Mouse (Mus musculus): Measurements from ENCODE around the gene Sema5a.
"Not testable (repeated sequence)": the region's sequence is repeated elsewhere in the genome, so short reads cannot be mapped to it uniquely, and the experiment has no call there.

The Sema5a gene

DNA sequence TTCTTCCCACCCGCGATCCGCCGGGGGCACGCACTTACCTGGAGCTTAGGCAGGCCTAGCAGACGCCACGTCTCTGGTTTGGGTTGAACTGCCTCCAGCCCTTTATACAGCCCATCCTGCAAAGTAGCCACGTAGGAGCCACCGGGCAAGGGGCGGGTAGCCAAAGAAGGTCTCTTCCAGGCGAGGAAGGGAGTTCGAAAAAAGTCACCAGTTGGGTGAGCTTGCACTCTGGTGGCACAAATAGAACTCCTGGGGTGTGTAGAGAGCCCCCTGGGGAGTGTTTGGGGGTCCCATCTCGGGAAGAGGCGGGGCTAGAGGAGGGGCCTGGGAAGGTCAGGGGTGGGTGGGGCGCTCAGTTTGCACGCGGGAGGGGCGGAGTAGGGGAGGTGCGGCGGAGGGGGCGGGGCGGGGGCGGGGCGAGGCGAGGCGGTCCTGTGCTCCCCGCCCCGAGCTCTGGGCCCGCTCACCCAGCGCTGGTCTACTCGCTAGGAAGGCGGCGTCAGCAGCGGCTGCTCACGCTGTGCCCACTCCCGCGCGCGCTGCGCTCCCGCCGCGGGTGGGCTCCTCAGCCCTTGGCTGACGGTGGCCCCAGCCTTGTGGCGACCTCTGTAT lies at the start of gene Sema5a:
Gene Sema5a, plus strand, starts transcription at position 467 of the 612 bp plus-strand sequence.
- peak; percentile 41 for DNase-seq

DNA sequence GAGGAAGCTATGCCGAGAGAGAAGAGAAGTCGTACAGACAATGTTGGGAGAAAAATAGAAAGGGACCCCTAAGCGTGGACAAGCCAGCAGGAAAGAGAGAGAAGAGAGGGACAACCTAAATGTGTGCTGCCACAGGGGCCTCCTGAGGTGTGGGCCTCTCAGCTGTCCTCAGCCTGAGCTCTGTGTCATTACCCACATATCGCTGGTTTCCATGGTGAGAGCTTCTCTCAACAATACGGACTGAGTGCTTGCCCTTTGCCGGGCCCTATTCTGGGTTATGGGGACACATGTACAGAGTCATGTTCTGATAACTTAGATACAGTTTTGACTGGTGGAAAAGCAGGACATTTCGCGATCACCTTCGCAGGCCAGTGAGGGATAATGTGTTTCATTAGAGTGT lies 46.5 kb upstream of the Sema5a start:
- DNase-seq: no peak

DNA sequence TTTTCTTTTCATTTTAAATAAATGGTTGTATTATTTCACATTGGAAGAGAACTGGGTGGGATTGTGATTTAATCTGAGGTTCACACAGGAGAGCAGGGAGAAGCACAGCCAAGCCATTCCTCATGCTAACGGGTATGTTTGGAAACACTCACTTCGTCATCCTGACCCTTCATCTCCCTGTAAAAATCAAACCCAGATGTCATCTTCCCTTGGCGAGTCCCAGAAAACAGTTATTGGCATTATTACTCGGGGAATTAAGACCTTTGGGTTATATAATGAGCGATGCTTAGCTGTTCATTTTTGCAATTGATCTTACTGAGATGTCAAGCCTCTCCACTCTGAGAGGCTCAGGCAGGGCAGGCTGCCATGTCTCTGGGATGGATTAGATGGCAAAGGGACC lies 46.0 kb upstream of the Sema5a start:
- no peak for DNase-seq

DNA sequence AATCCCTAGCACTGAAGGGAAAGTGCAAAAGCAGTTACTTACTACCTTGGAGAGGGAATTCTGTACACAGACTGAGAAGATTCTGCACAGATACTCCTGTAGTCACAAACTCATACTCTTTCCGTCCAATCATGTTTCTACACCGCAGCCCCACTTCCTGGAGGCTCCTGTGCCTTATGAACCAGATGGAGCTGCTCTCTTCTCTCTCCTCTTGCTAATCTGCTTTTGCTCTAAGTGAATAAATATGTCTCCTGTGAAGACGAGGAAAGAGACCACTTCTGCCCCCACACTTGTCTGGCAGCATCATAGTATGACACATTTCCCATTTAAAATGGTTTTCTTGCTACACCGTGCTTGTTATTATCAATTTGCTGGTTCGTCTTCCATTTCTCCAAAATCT lies 41.4 kb upstream of the Sema5a start:
- DNase-seq: no peak

DNA sequence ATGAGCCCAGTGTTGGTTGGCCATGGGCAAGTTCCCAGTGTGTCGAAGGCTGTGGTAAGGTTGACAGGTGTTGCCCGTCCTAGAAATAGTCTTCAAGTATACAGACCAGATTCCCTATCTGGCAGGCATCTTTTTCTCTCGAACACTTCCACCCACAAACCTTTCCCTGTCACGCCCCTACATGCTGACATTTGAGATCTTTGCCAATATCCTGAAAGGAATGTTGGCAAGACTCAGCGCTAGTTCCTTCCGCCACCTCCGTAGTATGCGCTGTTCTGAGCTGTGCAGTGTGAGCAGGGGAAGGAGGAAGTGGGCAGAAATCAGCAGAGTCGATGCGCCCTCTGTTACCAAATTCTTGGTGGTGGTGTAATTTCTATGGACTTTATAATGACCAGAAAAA lies 39.7 kb upstream of the Sema5a start:
- DNase-seq: peak; percentile 37

DNA sequence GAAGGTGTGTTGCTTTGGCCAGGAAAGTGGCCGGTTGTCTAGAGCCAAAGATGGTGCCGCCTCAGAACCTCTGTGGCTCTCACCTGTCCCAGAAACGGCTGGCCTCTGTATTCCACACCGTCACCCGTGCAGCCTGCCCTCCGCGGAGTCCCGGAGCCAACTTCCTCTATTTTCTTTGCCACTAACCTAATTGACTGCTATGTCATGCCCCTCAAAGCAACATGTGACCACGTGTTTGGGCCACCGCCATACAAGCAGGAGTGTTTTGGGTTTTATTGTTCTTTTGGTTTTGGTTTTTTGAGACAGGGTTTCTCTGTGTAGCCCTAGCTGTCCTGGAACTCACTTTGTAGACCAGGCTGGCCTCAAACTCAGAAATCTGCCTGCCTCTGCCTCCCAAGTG lies 29.9 kb upstream of the Sema5a start:
- DNase-seq: not testable (repeated sequence)

DNA sequence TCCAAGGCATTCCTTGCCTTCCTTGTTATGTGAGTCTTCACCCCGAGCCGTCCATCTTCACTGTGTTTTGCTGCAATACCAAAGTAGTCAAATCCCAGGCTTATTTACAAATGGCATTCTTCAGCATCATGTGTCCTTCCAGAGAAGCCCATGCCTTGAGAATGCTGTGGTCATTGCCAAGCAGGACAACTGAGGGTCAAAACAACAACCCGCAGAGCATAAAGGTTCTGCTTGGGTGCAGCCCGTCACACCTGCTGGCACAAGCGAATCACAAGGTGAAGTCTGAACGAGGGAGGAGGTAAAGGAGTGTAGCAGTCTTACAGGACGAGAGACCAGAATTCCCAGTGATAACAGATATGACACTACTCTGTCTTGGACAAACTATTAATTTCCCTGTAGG lies 21.6 kb upstream of the Sema5a start:
- no peak for DNase-seq

DNA sequence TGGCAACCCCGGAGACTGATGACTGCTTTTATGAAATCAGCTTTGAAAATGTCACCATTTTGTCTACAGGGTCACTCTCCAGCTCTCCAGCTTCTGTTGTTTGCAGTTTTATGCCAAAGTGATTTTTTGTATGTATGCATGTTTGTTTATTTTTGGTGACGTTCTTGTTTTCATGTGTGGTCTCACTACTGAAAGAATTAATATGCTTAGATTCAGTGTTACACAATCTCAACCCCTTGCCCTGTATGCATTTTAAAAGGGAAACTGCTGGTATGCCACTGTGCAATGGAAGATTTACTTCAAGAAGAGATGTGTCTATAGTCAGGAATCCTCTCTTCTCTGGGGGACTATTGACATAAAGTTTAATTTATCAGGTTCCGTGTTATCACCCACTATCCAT lies 19.2 kb upstream of the Sema5a start:
- DNase-seq: no peak

DNA sequence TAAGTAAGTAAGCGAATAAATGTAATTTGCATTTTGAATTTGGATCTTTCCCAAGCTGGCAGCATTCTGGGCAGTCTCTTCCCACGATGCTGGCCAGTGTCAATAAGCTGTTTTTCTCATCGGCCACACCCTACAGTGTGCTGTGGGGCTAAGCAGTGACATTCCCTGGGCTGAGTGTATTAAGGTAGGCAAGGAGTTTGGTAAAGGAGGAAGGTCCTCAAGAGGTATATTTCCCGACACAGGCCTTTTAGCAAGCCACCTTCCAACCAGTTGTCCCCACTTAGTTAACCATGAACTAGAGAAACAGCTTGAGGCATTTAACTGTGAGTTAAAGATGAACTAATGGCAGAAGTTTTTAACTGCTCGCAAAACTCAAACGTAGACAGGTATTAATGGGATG lies 18.2 kb upstream of the Sema5a start:
- no peak for DNase-seq

DNA sequence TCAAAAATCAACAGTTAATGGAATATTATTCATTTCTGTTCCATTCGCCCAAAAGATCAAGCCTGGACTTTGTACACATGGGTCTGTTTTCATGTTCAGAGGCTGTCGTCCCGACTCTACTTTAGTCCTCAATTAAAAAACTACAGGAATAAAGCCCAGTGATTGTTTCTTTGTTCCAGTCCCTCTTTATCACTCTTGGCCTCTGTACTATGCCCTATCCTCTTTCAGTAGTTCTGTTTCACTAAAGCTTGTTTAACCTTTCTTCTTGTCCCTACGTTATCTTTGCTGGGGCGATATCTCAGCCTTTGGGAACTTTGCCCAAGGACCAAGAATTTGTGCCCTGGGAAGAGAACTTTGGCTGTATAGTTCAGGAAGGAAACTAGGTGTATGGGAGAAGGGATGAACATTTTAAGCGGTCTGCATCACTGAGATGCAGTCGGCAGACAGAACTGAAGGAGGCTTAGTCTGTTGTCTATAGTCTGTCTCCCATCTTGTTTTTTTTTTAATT lies 17.7 kb upstream of the Sema5a start:
- DNase-seq: no peak

DNA sequence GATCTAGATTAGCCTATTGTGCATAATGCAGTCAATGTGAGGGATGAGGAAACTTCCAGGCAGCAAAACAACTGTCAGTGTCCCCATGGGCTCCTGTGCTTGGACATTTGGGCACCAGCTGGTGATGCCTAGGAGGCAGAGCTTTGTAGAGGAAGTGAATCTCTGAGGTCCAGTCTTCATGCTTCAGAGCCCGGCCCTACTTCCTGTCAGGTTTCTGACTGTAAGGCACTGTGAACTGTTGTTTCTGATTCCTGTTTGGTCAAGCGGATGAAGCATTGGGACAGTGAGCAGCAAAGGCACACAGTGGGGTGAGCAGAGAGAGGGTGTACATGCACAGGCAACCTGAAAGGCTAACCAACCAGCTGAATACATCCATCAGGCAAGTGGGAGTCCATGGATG lies 14.5 kb upstream of the Sema5a start:
- no peak for DNase-seq

DNA sequence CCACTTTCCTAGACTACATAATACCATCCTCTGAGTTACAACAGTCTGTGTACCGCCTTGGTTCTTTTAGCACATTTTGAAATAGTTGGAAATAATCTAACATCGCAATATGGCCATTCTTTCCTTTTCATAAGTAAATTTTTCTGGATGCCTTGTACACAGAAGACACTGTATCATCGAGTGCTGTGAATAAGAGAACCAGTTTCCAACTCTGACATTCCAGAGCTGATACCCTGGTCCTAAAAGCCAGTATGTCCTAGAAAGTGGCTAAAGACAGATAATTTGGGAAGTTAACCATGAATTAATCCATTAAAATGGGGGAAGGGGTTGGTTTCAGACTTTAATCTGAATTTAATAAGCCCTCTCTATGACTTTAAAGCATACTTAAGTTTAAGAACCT lies 12.4 kb upstream of the Sema5a start:
- no peak for DNase-seq

DNA sequence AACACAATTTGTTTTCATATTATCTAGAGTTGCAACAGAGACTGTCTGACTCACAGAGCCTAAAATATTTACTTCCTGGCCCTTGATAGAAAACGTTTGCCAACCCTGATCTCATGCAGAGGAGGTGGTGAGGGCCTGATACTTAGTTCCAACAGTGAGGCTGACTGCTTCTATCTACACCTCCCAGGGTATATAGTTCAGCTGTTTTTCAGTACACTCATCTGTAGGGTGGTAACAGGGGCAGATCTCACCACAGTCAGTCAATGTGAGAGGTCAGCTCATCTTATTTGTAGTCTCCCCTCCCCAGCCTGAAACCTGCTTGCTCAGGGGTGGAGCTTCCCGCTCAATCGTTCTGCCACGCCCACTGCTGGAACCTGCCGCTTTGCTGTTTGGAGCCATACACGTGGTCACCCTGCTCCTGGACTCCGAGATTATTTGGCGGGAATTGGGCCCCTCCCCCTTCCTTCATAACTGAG lies 11.9 kb upstream of the Sema5a start:
- peak; percentile 31 for DNase-seq

DNA sequence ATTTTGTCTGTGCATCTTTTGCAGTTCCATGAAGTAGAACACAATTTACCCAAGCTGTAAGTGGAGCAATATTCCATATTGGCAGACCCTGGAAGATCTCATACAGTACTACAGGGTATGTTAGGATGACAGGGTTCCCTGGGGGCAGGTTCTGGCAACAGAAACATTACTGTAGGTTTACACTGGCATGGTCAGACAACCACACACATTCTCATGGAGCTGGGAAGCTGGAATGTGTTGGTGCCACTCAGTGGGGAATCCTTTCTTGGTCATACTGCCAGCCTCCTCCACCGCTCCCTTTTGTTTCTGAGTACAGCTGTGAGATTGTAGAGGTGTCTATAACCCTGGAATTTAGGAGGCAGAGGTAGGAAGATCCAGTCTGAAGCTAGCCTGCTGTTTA lies 11.2 kb upstream of the Sema5a start:
- DNase-seq: no peak

DNA sequence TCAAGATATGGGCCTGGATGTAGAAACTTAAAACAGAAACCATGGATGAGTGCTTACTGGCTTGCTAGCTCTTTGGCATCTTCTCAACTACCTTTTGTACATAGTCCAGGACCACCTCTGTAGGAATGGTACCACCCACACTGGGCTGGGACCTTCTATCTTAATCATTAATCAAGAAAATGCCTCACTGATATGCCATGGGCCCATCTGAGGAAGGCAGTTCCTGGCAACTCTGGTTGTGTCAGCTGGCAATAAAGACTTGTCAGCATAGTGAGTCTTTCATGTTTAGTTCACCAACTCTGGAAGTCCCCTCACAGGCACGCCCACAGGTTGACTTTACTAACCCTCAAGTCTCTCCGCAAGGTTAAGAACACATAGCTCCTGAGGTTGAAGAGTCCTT lies 5.5 kb upstream of the Sema5a start:
- DNase-seq: no peak

DNA sequence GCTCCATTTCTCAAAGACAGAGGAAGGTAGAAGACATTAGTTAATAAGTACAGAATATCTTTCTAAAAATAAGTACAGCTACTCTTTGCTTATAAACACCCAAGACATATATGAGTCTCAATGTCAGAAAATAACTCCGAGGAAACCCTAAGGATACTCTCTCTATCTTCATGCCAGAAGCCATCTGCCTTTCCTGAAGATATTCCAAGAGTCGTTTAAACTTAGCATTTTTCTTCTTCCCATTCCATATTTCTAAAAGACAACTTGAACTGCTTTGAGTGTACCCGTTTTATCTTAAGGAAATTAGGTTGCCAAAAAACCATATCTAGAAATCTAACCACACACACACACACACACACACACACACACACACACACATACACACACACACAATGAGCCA lies 4.5 kb upstream of the Sema5a start:
- DNase-seq: no peak

DNA sequence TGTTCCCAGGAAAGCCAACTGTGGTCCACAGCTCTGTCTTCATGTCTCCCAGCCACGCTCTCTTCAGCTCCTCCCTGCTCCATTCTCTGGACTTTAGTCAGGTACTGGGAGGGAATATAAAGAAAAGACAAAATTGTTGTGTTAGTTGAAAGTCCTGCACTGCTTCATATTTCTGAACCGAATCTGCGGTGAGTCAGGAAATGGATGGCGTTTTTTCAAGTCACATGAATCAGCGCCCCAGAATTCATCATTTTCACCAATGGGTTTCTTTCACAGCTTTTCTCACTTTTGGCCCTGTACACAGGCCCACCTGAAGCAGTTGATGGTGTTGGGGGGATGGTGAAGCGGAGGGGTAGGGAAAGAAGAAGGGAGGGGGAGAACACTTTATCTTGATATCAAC lies 2.9 kb upstream of the Sema5a start:
- DNase-seq: no peak

DNA sequence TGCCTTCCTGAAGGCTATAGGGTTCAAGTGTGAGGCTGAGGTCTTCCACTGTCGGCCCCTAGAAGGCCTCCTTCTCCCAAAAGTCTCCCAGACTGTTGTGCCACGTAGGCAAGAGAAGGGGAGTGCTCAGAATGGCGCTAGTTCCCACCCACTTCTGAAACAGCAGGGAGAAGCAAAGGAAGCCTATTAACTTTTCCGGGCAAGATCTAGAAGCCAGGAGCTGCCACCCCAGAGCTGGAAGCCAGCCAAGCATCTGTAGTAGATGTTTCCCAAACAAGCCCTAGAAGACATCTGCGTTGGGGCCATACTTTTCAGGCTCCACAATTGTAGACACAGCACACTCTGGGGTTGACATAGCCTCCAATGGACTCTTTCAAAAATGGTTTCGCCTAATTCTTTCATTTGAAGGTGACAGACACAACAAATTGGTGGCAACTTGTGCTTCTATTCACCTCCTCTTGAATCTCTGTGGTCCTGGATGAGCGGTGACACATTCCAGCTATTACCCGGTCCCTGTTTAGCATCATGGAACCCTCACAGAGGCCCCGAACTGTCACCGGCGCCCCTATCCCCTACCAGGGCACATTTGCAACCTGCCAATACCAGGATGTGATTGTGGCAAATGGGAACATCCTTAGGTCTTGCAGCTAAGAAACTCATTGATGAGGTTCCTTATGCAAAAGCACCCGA lies 1.4 kb upstream of the Sema5a start:
- no peak for DNase-seq

DNA sequence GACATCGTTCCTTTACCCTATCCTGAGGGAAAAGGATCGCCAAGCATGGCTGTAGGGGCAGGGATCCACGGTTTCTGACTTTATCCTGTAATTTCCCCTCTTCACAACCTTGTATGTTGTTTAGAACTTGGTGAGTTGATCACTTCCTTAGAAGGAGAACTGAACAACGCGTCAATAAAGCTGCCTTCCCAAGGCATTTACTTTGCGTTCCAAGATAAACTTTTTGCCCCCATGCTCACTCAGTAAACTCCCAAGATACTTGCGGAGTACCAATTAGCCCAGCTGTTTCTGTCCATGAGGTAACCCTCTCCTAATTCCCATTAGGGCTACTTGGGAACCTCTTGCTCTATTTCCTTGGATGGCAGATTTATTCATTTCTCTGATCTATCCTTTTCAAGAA lies 786 bp upstream of the Sema5a start:
- no peak for DNase-seq

DNA sequence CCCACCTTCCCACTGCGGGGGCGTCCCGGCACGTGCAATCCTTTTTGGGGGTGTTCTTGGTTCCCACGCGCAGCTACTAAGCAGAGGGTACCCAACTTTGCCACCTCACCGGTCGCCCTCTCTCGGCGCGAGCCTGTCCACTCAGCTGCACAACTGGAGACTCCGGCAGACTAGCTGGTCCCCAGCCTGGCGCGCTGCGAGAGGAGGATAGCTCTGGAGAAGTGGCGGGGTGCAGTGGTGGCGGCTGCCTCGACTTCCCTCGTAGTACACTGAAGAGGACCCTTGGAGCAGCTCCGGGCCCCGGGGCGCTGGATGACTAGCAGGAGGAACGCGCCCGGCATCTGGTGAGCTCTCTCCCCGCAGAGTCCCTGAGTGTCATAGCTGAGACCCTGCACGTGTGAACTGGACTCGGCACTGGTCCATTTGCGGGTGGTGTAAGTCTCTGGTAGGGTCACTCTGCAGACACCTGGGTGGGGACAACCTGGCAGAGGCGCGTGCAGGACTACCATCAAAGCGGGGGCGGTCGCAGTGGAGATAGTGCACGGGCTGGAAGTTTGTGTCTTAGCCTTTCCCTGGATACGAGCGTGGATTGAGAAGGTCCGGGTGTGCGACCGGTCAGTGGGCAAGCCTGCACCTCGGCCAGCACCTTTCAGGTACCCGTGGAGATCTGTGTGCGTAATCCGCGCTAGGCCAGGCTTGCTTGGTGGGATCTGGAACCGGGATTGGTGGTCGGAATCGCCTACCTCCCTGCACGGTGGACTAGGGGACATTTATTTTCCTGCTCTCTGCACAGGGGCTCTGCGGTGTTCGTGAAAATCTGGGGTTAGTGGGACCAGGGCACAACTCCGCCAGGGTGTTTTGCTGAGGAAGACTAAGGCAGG lies 586 bp downstream of the Sema5a start:
- DNase-seq: peak; percentile 26

DNA sequence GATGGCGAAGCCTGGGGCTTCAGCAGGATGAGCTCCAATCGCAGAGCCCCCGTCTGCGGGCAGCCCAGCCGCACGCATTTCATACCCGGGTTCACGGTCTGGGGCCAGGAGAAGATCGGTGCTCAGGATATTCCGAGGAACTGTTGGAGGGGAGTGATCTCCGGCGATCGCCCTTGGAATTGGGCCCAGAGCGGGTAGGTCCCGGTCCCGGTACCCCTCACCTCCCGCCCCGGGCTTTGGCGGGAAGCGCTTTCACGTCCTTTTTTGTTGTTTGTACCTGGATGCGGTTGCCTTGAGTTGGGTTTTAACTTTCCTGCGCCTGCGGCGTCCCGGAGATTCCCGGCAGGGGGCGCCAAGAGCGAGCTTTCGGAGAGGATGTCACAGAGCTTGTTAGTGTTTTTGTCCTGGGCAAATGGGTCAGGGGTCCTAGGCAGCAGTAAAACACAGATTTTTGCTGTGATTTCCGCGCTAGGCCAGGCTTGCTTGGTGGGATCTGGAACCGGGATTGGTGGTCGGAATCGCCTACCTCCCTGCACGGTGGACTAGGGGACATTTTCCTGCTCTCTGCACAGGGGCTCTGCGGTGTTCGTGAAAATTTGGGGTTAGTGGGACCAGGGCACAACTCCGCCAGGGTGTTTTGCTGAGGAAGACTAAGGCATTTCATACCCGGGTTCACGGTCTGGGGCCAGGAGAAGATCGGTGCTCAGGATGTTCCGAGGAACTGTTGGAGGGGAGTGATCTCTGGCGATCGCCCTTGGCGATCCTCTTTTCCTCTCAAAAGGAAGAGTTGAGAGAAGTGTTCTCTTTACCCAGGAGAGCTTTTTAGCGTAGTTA lies 1.4 kb downstream of the Sema5a start:
- DNase-seq: peak; percentile 77

DNA sequence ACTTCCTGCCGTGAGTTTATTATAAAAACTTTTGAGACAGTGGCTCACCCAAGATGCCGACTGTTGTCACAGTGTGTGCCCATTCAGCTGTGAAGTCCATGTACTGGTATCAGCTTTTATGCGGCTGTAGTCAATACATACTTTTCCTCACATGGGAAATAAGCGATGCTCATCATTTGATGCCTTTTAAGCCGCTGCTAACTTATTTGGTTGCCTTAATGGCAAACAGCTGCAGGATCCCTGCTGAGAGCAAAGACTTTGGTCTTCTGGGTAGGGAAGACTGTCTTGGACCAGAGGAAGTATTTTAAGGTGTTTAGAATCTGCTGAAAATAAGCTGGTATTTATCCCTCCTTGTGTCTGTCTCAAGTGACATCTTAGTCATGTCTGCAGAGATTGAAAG lies 2.7 kb downstream of the Sema5a start:
- no peak for DNase-seq

DNA sequence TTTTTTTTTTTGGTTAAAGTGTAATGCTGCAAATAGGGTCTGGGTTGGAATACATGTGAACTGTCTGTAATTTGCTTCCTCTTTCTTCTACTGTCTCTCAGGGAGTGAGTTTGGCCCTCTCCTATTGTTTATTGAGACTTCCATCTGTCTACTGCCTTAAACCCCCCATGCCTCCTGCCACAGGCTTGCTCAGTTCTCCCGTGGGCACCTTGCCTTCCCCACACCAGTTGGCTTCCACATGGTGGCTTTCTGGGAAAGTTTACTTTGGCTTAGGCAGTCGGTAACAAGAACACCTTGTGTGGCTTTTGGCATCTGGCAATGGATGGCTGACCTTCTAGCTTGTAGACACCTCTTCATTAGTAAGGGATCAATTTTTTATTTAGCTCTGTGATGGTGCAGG lies 10.2 kb downstream of the Sema5a start:
- DNase-seq: no peak
